Mouse (Mus musculus) brain, embryonic 14.5 days (tissue): ENCODE measurements around the gene Metrn.

Experiments used
- CTCF ChIP-seq: fragments of 200-500 bp; IDR thresholded peaks from 2 replicates; pipeline ENCODE4 v1.5.1; 2012; ENCODE audit warnings: inconsistent platforms, mild to moderate bottlenecking, moderate library complexity, borderline replicate concordance; ENCODE audit not compliant: insufficient read depth, insufficient read length; ENCODE audit errors: extremely low read depth
- POLR2A ChIP-seq: fragments of 200-500 bp; IDR thresholded peaks from 2 replicates; pipeline ENCODE4 v1.6.1; 2012; ENCODE audit warnings: mild to moderate bottlenecking, inconsistent platforms, borderline replicate concordance; ENCODE audit not compliant: poor library complexity, insufficient read depth, insufficient read length, severe bottlenecking; ENCODE audit errors: extremely low read depth

- TF ChIP-seq POLR2A (no peak), CTCF (no peak)
These were observed 40.3 kb downstream of the Metrn start for GRCm38 (mm10) chr17:25756378-25757242.
